Mouse (Mus musculus) embryo, embryonic 11.5 days (tissue): ENCODE data around the gene Ctnnb1.

Source experiments
- DNase-seq: peaks from one replicate; pipeline ENCODE4 v3.0.0-alpha.2; 2012; ENCODE audit warnings: low read depth, low spot score

Ctnnb1 gene

DNA sequence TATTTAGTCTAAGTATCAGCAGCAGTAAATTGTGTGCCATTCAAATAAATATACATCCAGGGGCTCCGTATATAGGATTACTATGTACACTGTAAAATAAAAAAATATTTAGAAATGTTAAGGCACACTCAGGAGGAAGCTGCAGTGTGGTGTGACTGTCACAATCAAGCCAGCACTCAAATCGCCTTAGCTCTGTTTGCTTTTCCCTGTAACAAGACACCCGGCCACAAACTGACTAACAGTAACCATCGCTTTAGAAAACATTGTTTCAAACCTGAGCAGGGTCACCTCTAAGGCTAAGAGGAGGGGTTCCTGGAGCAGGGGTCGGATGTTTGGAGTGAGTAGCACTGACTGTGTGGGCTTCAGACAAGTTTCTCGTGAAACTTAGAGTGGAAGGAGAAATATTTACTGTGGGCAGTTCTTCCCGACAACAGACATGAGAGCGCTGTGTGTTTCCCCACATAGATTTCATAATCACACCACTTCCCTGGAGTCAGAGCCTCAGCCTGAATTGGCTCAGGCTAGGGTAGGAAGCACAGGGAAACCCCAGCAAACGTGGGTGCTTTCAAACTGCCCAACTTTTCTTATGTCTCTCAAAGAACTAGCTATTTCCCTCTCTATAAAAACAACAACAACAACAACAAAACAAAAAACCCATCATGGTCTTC, 1.9 kb upstream of the Ctnnb1 start:
- DNase-seq: no peak

DNA sequence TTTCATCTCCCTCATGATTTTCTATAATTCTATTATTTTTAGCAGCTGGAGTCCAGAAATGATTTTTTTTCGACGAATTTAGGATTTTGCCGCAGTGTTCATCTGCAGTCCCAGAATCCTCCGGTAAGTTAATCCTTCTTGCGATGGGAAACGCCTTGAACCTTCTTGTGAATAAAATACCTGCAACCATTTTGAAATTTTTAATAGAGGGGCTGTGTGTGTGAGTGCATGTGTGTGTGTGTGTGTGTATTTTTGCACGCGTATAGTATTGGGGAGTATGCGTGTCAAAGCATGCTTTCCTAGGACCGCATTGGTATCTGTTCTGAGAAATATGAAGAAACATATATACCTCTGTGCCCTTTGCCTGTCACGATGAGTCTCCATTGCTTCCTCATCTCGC, 1.0 kb downstream of the Ctnnb1 start:
- DNase-seq: no peak

DNA sequence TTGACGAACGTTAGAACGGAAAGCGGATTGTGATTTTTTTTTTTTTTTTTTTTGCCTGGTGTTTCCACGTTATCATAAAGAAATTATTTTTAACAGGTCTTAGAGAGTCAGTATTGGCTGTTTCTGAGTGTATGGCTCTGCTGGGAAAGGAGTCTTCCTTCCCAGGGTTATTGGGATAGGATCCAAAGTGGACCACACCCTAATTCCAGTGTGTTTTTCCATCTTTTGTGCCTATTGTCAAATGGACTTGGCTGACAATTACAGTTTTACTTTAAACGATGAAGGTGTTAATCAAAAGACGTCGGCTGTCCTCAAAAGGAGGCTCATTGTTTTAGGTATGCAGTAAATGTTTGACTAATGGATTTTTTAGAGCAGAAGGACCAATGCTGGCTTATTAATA, 1.8 kb downstream of the Ctnnb1 start:
- DNase-seq: no peak

GRCm38 (mm10) chr9:120932371-120932770, 3.4 kb downstream of the Ctnnb1 start:
- DNase-seq: no peak

DNA sequence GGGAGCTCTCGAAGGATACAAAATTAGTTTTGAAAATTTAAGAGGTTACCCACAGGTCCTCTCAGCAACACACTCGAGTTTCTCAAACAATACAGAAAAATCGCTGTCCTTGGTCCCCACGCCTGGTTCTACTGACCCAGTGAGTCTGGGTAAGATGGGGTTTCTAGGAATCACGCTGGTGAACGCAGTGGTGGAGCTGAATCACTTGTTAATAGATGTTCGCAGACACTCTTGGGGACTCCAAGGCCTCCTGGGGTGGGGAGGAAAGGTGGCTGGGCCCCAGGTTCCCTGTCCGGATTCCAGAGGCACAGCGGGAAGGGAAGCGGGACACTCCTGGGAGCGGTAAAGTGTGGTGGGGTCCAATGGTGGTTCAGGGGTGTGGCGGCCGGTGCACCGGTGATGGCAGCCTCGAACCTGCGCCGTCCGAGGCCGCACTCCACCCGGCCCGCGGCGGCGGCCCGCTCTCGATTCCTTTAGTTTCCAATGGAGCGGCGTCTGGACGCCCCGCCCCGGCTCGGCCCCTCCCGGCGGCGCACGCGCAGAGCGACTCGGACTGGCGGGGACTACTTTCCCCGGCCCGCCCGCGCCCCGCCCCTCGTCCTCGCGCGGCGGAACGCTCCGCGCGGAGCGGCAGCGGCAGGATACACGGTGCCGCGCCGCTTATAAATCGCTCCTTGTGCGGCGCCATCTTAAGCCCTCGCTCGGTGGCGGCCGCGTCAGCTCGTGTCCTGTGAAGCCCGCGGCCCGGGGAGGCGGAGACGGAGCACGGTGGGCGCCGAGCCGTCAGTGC, 4.0 kb downstream of the Ctnnb1 start:
- peak; percentile 97 for DNase-seq

DNA sequence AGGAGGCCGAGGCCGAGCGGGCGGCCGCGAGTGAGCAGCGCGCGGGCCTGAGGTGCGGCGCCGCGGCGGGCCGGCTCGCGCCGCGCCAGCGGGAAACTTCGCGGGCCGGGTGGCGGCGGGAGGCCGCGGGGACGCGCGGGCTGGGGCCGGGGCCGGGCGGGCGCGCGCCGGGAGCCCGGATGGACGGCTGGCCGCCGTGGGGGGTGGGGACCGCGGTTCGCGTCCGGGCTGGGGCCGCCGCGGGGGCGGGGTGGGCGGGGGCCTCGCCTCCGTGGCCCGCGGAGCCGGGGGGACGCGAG, 4.5 kb downstream of the Ctnnb1 start:
- DNase-seq: no peak

DNA sequence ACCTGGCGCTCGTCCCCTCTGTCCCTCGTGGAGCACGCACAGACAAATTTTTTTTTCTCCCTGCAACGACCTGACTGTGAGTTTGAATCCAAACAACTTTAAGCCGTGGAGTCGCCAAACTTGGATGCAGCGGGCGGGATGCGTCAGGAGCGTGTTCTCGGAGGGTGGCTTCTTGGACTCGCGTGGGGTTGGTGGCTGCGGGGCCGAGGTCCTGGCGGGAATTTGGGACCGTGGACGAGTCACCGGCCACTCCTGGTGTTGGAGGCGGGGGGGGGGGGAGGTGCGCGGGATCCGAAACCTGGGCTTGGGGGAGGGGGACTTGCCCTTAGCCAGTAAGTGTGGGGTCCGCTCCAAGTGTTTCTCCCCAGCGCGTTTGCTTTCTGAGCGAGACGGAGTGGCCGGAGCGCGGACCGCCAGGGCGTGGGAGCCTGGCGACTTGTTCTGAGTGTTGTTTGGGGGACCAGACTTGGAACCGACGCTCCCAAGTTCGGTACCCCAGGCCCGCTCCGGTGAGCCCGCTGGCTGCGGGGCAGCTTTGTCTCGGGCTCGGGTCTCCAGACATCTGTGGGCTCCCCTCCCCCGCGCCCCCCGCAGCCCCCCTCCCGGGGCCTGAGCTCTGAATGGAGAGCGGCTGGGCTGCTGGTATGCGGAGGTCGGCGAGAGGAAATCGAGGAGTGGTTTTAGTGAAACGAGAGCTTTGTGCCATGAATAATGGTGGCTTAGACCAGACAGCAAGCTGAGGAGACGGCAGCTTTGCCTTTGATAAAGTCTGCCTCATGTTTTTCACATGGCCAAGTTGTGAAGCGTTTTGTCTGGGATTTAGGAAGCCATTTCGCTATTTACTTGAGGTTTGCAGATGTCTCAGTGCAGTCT, 5.1 kb downstream of the Ctnnb1 start:
- peak; percentile 46 for DNase-seq

DNA sequence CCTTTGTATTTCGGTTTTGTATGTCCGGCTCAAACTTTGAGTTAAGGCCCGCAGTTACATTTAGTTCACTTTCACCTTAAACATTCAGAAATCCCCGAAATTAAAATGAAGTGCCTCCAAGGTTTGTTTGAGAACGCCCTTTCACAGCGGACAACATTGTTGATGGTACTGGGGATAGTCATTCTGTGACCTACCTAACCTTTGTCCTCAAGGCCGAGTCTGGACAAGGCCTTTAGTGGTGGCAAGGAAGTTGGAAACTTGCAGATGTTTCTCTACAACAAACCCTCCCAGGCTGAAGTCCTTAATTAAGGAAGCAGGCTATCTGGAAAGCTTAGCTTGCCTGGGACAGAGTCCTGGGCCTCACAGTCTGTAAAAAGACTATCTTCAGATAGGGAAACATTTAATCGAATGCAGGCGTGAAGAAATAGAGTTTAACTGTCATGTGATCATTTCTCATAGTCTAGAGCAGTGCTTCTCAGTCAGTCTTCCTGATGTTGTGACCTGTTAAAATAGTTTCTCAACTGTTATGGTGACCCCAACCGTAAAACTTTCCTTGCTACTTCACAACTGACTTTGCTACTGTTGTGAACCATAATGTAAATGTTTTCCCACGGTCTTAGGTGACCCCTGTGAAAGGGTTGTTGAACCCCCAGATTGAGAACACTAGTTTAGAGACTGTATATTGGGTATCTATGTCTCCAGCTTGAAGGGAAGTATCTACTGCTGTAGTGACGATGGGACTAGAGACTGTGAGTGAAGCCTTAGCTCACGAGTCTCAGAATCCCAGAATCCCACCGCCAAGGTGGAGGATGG, 6.0 kb downstream of the Ctnnb1 start:
- no peak for DNase-seq

DNA sequence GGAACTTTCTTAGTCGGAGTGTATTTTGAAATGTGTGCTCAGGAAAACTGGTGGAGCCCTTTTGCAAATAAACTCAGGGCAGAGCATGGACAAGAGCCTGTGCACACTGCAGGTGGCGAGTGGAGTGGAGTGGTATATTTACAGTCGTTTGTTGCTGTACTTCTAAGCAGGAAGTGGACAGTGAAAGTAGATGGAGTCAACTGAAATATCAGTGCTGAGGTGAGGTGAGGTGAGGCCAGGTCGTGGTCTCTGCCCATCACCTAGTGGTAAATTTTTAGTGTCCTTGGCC, 6.6 kb downstream of the Ctnnb1 start:
- no peak for DNase-seq

DNA sequence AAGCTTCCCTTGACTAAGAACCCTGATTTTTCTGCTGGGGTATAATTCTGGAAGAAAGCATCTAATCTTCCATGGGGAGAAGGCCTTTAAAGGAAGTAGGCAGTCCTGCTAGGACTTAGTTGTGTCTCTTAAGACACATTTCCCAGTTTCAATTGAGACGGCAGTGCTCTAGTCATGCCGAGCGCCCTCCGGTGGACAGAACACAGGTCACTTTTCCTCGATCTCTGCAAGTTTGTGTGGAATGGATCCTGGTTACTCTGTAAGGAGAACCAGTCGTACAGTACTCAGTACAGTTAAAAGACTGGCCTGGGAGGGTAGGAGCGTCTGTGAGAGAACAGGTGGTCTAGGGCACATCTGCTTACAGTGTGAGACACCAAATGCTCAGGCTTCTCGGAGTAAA, 7.3 kb downstream of the Ctnnb1 start:
- DNase-seq: peak; percentile 54

- DNase-seq: no peak
These were observed 11.8 kb downstream of the Ctnnb1 start for GRCm38 (mm10) chr9:120940858-120941257.

DNA sequence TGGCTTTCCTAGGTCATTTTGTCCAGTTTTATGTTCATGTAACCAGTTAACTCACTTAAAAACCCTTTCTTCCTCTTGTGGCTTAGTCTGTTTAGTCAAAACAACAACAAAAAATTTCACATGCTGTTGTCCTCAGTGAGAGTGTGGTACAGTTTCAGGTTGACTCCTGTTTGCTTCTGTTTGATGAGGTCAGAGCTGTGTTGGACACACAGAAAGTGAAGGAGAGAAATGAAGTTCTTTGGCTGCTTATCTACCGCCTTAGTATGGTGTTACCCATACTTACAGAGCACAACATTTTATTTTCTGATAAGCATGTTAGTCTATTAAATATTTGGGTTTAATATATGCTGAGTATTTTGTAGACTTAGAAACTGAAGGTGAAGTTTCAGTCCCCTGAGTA, 14.7 kb downstream of the Ctnnb1 start:
- no peak for DNase-seq

DNA sequence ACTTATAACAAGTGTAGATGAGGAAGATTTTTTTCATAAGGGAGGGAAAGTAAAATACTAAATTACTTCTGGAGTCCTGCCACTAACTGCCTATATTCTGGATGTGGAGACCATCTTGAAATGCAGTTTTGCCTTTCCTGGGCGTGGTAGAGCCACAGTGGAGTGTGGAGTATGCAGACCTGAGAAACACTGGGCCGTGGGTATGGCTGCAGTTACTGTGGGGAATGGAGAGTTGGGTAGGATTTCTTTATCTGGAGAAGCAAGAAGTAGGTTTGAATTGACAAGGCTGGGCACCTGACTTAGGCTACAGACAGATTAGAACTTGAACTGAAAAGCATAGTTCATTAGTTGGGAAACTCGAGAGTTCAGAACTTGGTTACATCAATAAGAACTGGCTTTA, 15.2 kb downstream of the Ctnnb1 start:
- DNase-seq: no peak

DNA sequence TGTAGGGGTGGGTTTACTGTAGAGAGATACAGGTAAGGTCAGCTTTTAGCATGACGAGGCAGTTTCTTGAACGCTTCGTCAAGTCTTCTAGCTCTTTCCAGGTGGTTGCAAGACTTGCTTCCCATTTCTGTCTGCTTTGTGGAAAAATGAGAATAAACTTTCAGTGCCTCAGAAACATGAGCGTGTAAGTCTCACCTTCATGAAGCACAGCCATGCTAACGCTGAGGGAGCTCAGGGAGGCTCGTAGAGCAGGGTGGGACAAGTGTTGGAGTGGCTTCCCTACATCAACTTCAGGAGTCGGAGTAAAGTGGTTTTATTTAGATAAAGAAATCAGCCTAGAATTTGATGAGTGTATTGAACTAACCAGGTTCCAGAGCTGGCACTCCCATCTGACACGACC, 17.1 kb downstream of the Ctnnb1 start:
- DNase-seq: no peak

DNA sequence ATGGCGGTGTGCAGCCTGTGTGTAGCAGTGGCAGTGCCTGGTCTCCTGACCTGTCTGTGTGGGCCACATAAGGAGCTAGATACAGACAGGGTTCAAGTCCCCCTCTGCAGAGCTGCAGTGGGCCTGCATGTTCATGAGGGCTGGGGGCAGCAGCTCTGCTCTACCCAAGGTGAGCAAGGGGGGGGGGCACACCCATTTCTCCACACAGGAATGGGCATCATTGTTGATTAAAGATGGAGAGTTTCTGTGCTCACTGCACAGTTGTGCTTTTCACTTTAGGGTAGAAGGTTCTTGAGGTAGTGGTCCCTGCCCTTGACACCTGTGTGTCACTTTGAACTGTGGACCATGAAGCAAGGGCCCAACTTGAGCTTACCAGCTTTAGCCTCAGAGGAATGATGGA, 19.8 kb downstream of the Ctnnb1 start:
- no peak for DNase-seq

GRCm38 (mm10) chr9:120950761-120951160, 21.7 kb downstream of the Ctnnb1 start:
- no peak for DNase-seq

DNA sequence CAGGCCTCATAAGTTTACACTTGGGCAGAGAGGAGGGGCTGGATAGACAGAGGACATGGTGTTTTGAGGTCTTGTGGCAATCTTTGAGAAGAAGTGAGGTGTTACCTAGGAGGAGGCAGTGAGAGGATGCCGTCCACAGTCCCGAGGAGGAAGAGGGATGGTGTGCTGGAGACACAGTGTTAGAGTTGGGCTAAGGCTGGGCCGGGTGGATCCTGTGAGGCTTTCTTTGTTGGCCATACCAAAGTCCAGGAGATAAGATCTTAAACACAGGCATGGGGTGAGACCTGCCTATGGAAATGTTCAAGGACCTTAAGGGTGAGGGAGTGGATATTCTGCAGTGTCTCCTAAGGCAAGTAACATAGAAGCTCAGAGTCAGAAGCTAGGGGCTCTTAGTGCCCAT, 22.9 kb downstream of the Ctnnb1 start:
- no peak for DNase-seq

DNA sequence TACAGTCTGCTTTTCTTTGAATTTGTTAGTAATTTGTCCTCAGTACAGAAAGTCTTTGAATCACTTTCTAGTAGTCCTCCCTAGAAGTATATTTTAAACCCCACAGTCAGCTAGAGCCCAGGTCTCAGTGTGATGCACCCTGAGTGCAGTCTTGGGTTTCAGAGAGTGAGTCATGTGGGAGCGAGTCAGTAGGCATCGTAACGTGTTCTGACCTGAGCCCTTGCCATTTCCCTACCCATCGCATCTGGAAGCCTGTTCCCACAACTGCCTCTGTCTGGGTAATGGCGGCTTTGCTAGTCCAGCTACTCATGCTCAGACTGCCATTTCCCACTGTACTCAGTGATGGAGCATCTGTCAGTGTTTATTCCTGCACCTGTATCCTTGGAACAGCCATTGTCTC, 29.0 kb downstream of the Ctnnb1 start:
- DNase-seq: no peak

DNA sequence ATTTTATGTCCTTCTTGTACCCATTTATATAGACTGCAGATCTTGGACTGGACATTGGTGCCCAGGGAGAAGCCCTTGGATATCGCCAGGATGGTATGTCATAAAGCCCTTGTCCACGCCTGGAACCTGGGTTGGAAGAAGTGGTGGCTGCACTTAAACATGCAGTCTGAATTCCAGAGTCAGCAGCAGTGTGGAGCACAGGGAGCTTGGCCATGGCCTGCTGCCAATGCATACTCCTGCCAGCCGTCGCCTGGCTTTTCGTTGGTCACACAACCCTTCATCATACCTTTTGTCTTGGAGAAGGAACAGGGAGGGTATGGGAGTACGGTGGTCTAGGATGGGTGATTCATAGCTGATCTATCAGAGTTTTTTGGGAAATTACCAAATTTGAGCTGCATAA, 29.5 kb downstream of the Ctnnb1 start:
- DNase-seq: no peak

DNA sequence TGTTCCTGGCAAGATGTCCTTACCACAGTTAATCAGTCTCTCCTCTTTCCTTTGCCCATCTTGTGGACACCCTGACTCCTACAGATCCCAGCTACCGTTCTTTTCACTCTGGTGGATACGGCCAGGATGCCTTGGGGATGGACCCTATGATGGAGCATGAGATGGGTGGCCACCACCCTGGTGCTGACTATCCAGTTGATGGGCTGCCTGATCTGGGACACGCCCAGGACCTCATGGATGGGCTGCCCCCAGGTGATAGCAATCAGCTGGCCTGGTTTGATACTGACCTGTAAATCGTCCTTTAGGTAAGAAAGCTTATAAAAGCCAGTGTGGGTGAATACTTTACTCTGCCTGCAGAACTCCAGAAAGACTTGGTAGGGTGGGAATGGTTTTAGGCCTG, 30.2 kb downstream of the Ctnnb1 start:
- no peak for DNase-seq

DNA sequence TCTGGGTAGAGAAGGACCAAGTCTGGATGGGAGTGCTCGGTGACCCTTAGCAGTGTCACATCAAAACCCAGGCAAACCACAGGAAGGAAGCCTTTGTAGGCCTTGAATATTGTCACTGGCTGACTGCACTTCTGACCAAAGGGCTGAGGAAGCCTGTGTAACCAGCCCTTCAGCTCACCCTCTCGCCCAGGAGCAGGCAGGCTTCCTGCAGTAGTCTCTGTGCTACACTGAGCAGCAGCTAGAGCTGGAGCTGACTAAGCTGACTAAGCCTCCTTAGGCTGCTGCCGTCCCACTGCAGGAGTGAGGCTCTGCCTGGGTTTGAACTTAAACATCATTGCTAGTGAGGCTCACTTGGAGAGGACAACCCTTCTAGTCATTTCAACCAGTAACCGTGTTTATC, 31.6 kb downstream of the Ctnnb1 start:
- no peak for DNase-seq

- no peak for DNase-seq
These were observed 32.5 kb downstream of the Ctnnb1 start for GRCm38 (mm10) chr9:120961466-120961865.
